Mouse (Mus musculus) liver, postnatal 0 days (tissue): ENCODE measurements around the gene Cnot6l. TPM values are rescaled to one million over a fixed set of nuclear protein-coding genes. Genes with fewer than 3 reads are reported as not detected.

Source experiments
- ATAC-seq: fragments of 200-750 bp; cut with Nextera tagmentation; 2 replicates; pipeline ENCODE4 v1.8.0; 2017; ENCODE audit warnings: mild to moderate bottlenecking, moderate library complexity
- DNase-seq: peaks from one replicate; pipeline ENCODE4 v3.0.0-alpha.2; 2016
- H3K27ac ChIP-seq: fragments of 300-500 bp; sonication (generic); 2 replicates; pipeline ENCODE4 v1.5.1; 2014; ENCODE audit warnings: antibody characterized with exemption, moderate library complexity, mild to moderate bottlenecking, low read depth
- H3K27me3 ChIP-seq: fragments of 300-500 bp; sonication (generic); 2 replicates; pipeline ENCODE4 v1.6.1; 2014; ENCODE audit warnings: low read length, control low read depth, mixed read lengths; ENCODE audit not compliant: insufficient read depth
- H3K36me3 ChIP-seq: fragments of 300-500 bp; sonication (generic); replicated peaks from 2 replicates; pipeline ENCODE4 v1.6.1; 2014; ENCODE audit warnings: mild to moderate bottlenecking, control low read depth, low read length, moderate library complexity, mixed read lengths; ENCODE audit not compliant: insufficient read depth
- H3K4me1 ChIP-seq: fragments of 300-500 bp; sonication (generic); 2 replicates; pipeline ENCODE4 v1.6.1; 2014; ENCODE audit warnings: antibody characterized with exemption, mild to moderate bottlenecking, control low read depth; ENCODE audit not compliant: insufficient read depth
- H3K4me2 ChIP-seq: fragments of 300-500 bp; sonication (generic); 2 replicates; pipeline ENCODE4 v1.6.1; 2014; ENCODE audit warnings: low read depth, mild to moderate bottlenecking, low read length, moderate library complexity, mixed read lengths
- H3K4me3 ChIP-seq: fragments of 300-500 bp; sonication (generic); 2 replicates; pipeline ENCODE4 v1.5.1; 2014; ENCODE audit warnings: low read depth, low read length
- H3K9ac ChIP-seq: fragments of 300-500 bp; sonication (generic); replicated peaks from 2 replicates; pipeline ENCODE4 v1.6.1; 2014; ENCODE audit warnings: mild to moderate bottlenecking, moderate library complexity
- H3K9me3 ChIP-seq: fragments of 300-500 bp; sonication (generic); 2 replicates; pipeline ENCODE4 v1.6.1; 2016; ENCODE audit warnings: mild to moderate bottlenecking, control low read depth, low read length, mixed read lengths
- CTCF ChIP-seq: sonication (generic); IDR thresholded peaks from 2 replicates; pipeline ENCODE4 v1.5.1; 2016; ENCODE audit warnings: antibody characterized with exemption, low read depth
- EP300 ChIP-seq: IDR thresholded peaks from 2 replicates; pipeline ENCODE4 v1.6.1; 2016; ENCODE audit warnings: antibody characterized with exemption, low read depth, mild to moderate bottlenecking
- WGBS: fragments of 180-500 bp; shearing (Covaris S2); extraction: QIAGEN DNeasy Blood & Tissue Kit; methylation state at CpG from one replicate; pipeline ENCODE4 v1.1.7; 2014; ENCODE audit not compliant: insufficient replicate concordance; 5-methylcytosine and 5-hydroxymethylcytosine counted together
- polyA plus RNA-seq: library from polyadenylated mRNA; unstranded; fragments of >200 nt; fragmentation: Nextera tagmentation; extraction: Ambion mirVana; gene quantifications from 2 replicates; pipeline ENCODE4 v1.2.1, GENCODE M21; 2015

Gene Cnot6l
- polyA plus RNA-seq, 1 experiment from 2014 or later, result 12.6 TPM

DNA sequence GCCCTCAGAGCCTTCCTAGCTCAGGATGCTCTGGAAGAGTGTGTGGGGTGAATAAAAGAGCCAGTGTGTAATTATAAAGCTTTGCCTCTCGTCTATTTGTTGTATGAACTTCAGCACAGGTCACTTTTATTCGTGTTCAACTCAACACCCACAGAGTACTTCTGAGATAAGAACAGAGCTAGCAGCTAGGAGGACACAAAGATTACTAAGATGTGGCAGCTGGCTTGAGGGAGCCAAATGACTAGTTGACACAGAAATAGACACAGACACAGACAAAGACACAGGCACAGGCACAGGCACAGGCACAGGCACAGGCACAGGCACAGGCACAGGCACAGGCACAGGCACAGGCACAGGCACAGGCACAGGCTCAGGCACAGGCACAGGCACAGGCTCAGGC is 20.0 kb upstream of the Cnot6l start:
- Histone ChIP-seq H3K9me3 (no peaks in the 10 kb centered on the region), H3K4me2 (no peak overlapping the region), H3K27me3 (no peaks in the 10 kb centered on the region), H3K36me3 (no peaks in the 10 kb centered on the region), H3K9ac (no peak overlapping the region), H3K4me3 (no peak overlapping the region), H3K4me1 (no peaks in the 10 kb centered on the region), H3K27ac (no peak overlapping the region)
- TF ChIP-seq EP300, result no peak
- TF ChIP-seq CTCF, result no peak
- DNase-seq (no peak), ATAC-seq (no peak)
- 46% methylated on average over 2 of the region's 2 CpGs for WGBS

DNA sequence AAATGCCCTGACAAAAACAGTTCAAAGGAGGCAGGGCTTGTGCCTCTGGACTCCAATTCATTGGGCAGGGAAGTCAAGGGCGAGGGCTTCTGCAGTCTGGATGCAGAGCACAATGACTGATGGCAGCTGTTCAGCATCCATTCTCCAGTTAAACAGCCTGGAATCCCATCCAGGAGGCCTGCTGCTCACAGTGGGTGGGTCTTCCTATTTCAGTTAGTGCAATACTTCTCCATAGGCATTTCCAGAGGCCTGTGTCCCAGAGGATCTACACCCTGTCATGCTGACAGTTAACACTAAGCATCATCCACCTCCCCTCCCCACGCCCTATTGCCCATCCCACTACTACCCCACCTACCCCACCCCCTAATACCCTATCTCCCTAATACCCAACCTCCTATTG is 19.2 kb upstream of the Cnot6l start:
- no peak for ATAC-seq
- TF ChIP-seq CTCF (no peak), EP300 (no peak)
- WGBS, result 78% methylated on average over 2 of the region's 2 CpGs

DNA sequence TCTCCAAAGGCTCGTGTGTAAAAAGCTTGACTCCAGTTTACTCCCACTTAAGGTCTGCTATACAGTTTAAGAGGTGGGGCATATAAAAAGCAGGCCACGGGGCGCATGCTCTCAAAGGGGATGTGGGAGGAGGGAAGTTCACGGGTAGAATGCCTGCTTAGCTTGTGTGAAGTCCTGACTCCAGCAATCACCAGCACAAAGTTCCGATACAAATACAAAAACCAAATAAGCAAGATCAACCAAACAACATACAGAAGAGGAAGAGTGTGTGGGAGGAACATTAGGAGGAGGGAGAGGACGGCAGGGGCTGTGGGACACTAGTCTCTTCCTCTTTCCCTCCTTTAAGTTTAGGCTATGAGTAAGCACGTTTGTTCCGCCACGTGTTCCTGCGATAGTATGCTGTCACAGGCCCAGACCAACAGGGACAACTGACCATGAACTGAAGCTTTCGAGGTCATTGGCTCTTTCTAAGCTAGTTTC is 12.9 kb upstream of the Cnot6l start:
- WGBS, result 37% methylated on average over 11 of the region's 11 CpGs
- no peak for DNase-seq

More for the DNA sequence above, 19.2 kb upstream of the Cnot6l start:
- Histone ChIP-seq H3K27me3 (no peaks in the 10 kb centered on the region), H3K4me2 (no peak overlapping the region), H3K4me3 (no peak overlapping the region), H3K27ac (no peak overlapping the region), H3K9me3 (no peaks in the 10 kb centered on the region), H3K4me1 (no peaks in the 10 kb centered on the region), H3K9ac (no peak overlapping the region), H3K36me3 (no peaks in the 10 kb centered on the region)
- no peak for DNase-seq

DNA sequence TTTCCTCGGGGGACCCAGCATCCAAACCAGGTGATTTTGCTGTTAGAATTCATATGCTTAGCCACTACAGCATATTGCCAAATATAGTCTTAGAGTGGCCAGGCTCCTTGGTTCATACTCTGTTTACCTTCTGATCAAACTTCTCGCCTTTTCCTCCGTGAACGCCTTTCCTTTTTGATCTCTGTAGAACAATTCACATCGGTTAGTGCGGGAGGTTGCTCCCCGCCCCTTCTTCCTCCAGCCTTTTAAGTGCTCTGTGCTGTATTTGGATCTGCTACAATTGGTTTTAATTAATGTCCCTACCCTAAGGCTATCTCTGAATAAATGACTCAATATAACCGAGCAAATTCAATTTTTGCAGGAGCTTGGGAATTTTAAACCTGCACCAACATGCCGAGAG is 12.2 kb upstream of the Cnot6l start:
- WGBS, result 79% methylated on average over 9 of the region's 9 CpGs
- no peaks in the 10 kb centered on the region for H3K9me3 ChIP-seq
- ATAC-seq (no peak), DNase-seq (no peak)
- H3K4me1 ChIP-seq, result no peaks in the 10 kb centered on the region
- no peak overlapping the region for H3K27ac ChIP-seq
- no peak overlapping the region for H3K9ac ChIP-seq
- TF ChIP-seq EP300, result no peak
- TF ChIP-seq CTCF, result no peak
- no peaks in the 10 kb centered on the region for H3K27me3 ChIP-seq
- H3K4me3 ChIP-seq, result no peak overlapping the region
- H3K36me3 ChIP-seq, result no peaks in the 10 kb centered on the region
- no peak overlapping the region for H3K4me2 ChIP-seq

More for the DNA sequence above, 12.9 kb upstream of the Cnot6l start:
- ATAC-seq, result 0 out of 2 replicates have a peak, but pooled peaks have one; percentile 33
- H3K4me3 ChIP-seq, result no peak overlapping the region
- H3K9ac ChIP-seq, result no peak overlapping the region
- H3K4me1 ChIP-seq, result no peaks in the 10 kb centered on the region
- no peaks in the 10 kb centered on the region for H3K36me3 ChIP-seq
- no peaks in the 10 kb centered on the region for H3K27me3 ChIP-seq
- H3K4me2 ChIP-seq, result no peak overlapping the region
- no peak for TF ChIP-seq CTCF
- no peak for TF ChIP-seq EP300
- no peaks in the 10 kb centered on the region for H3K9me3 ChIP-seq
- no peak overlapping the region for H3K27ac ChIP-seq

DNA sequence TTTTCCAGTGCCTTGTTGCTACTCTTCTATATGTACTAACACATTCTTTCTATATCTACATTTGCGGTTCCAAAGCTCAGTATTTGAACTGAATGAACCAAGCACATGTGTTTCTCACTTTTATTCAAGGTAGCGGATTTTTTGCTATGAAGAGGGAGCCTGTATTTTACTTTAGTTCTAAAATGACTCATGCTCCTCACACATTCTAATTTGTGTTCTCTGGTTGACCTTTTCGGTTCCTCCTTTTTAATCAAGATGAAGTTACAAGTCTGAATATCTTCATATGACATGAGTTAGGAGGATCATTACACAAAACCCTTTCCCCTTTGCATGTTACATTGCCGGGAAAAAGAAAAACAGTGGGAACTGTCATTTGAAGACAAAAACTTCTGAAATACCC is 7.8 kb upstream of the Cnot6l start:
- DNase-seq (no peak), ATAC-seq (no peak)

DNA sequence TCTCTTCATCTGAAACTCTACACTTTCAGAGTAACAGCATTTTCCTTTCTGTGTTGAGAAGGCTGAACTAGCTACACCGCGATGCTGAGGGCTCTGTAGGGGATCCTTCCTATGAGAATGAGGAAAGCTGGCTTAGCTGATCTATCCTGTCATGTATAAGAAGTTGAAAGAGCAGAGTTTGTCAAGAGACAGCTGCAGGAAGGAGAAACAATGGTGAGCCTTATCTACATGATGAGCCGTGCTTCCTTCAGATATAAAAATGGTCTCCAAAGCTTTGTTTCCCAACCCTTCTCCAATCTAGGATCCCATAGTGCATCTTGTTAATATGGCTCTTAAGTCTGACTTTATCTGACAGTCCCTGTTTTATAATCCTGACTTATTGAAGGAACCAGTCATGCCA is 6.5 kb upstream of the Cnot6l start:
- H3K4me3 ChIP-seq, result no peak overlapping the region
- 62% methylated on average over 3 of the region's 3 CpGs for WGBS
- H3K27ac ChIP-seq, result no peak overlapping the region
- ATAC-seq (no peak), DNase-seq (no peak)
- H3K4me2 ChIP-seq, result no peak overlapping the region
- no peaks in the 10 kb centered on the region for H3K9me3 ChIP-seq
- no peak for TF ChIP-seq CTCF
- TF ChIP-seq EP300, result no peak
- H3K36me3 ChIP-seq, result no peaks in the 10 kb centered on the region
- H3K4me1 ChIP-seq, result no peaks in the 10 kb centered on the region
- no peaks in the 10 kb centered on the region for H3K27me3 ChIP-seq
- H3K9ac ChIP-seq, result no peak overlapping the region

More for the DNA sequence above, 7.8 kb upstream of the Cnot6l start:
- H3K27me3 ChIP-seq, result no peaks in the 10 kb centered on the region
- H3K36me3 ChIP-seq, result no peaks in the 10 kb centered on the region
- no peak overlapping the region for H3K9ac ChIP-seq
- no peak overlapping the region for H3K4me3 ChIP-seq
- no peak overlapping the region for H3K4me2 ChIP-seq
- TF ChIP-seq EP300, result no peak
- H3K9me3 ChIP-seq, result no peaks in the 10 kb centered on the region
- no peak overlapping the region for H3K27ac ChIP-seq
- H3K4me1 ChIP-seq, result no peaks in the 10 kb centered on the region
- 83% methylated on average over 4 of the region's 4 CpGs for WGBS

DNA sequence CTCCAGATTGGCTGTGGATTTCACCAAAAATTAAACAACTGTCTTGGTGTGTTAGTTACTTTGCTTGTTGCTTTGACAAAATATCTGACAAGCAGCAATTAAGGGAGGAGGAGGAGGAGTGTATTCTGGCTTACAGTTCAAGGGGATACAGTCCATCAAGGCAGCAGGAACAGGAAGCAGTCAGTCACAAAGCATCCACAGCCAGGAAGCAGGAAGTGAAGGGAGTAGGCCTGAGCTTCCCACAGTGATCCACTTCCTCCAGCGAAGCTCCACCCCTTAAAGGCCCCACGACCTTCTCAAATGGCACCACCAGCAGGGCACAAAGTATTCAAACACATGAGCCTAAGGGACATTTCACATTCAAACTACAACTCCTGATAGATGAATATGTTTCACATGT is 2.8 kb upstream of the Cnot6l start:
- no peaks in the 10 kb centered on the region for H3K36me3 ChIP-seq
- no peak overlapping the region for H3K4me3 ChIP-seq
- ATAC-seq (no peak), DNase-seq (no peak)
- WGBS, result 74% methylated on average over 2 of the region's 2 CpGs
- no peaks in the 10 kb centered on the region for H3K27me3 ChIP-seq
- no peak overlapping the region for H3K9ac ChIP-seq
- H3K4me2 ChIP-seq, result no peak overlapping the region
- H3K27ac ChIP-seq, result no peak overlapping the region
- H3K4me1 ChIP-seq, result peaks cover 8% of the 10 kb centered on the region
- H3K9me3 ChIP-seq, result no peaks in the 10 kb centered on the region
- TF ChIP-seq CTCF (no peak), EP300 (no peak)
